Mouse (Mus musculus) right cerebral cortex, postnatal 10 days (tissue): Measurements from ENCODE around the gene Arhgap10.
A peak's percentile ranks its signal among the peaks of the same experiment; 100 is the strongest.

Experiments
- DNase-seq, 2 experiments: peaks; one replicate each; pipeline ENCODE4 v3.0.0; 2021; ENCODE audit warnings: low spot score in 2 of 2

Gene Arhgap10

DNA sequence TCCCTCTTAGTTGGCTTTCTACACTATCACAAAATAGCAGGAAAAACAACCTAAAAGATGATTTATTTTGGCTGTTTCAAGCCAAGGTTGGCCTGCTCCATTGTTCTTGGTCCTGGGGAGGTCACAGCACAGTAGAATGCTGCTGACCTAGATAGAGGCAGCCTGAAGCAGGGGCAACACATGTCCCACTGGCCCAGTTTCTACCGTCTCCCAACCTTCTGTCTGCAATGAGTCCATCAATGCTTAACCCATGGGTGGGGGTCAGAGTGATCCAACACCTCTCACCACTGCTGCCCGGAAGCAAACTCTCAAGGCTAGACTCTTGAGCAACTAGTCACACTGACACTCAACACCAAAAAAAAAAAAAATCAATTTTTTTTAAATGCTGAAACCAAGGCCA, 31.0 kb downstream of the Arhgap10 start:
- DNase-seq = no peak

DNA sequence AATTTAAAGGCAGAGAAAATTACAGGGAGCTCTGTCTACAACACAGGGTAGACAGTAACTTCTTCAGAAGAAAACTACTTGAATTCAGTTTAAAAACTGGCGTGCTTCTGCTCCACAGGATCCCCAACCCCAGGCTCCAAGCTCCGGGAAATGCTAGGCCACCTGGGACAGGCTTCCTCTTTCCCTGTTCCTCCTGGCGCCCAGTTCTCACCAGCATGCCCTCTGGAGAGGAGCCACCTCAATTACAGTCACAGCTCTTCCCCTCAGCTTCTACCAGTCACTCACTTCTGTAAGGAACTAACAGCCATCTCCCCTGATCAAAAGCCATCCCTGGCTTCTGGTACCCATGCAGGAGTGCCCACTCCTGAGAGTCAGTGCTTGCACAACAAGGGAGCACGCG, 32.9 kb downstream of the Arhgap10 start:
- no peak for DNase-seq

DNA sequence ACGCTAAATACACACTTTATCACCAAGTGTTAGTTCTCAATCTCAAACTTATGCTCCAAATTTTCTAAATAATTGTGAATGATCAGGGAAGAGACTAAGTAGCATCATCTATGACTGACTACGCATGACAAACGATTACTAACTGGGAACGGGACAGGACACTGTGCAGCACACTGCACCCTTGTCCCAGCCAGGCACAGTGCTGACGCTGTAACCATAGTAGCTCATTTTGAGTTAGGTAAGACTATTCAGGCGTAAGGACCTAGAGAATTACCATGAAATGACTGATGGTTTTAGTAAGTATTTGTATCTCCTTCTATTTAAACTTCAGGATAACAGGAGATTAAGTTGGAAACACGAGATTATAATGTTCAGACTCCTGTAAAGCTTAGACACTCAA, 33.5 kb downstream of the Arhgap10 start:
- no peak for DNase-seq

DNA sequence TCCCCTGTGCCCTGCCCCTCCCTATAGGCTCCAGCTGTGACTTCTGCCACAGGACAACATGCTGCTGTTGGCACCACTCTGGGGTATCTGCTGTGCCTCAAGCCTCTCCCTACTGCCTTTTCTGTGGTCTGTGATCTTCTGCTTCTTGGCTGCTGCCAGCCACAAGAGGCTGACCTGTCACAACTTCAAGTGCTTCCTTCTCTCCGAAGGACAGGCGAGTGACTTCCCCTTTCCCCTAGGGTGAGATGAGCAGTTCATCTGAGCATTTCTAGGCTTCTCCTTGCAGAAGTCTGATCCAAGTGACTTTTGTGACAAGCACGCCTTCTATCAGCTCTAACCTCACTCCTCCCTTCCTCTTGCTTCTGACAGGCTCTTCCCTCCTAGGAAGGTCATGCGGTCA, 34.1 kb downstream of the Arhgap10 start:
- no peak for DNase-seq

DNA sequence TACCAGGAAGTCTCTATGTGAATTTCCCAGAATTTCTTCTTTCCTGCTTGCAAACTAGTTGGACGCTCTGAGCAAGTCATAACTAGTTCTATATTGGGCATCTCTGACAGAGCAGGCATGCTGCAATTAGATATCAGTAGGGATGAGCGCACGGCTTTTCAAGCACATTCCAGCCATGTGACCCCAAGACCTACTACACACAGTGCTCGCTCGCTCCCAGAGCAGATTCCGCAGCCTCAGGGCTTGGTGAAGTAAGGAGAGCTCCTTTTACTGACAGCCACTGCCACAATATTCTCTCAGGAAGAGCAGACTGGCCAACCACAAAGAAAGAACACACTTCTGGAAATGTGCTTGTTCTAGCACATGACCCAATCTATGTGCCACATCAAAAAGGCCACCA, 36.0 kb downstream of the Arhgap10 start:
- DNase-seq = no peak

DNA sequence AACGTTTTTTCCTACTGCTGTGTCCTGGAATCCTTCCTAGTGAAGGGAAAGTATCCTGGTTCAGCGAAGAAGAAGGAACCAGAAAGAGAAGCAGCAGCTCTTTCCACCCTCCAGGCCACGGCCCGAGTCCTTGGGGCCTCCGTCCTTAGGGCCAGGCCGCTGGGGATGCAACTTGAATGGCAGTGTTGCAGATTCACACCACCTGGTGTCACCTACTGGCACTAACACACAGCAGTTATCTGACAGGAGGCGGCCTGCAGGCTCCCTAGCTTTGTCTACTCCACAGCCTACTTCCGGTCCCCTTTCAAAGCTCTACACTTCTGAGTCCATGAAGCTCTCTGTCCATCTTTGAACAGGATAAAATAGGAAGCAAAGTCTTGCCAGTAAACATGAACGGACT, 37.8 kb downstream of the Arhgap10 start:
- no peak for DNase-seq

DNA sequence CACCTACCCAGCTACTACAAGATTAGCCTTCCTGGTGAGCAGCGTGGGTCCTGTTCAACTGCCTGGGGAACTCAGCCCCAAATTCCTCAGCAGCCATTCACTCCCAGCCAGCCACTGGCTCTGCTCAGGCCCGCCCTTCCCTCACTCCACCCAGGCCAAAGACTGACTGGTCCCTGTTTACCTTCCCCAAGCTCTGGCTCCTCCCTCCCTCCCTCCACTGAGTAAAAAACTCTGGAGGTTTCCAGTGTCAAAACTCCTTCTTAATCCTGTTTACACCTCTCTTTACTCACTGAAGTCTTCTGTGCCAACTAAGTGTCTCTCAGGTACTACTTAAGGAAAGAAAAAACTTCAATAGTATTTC, 38.9 kb downstream of the Arhgap10 start:
- DNase-seq = no peak

DNA sequence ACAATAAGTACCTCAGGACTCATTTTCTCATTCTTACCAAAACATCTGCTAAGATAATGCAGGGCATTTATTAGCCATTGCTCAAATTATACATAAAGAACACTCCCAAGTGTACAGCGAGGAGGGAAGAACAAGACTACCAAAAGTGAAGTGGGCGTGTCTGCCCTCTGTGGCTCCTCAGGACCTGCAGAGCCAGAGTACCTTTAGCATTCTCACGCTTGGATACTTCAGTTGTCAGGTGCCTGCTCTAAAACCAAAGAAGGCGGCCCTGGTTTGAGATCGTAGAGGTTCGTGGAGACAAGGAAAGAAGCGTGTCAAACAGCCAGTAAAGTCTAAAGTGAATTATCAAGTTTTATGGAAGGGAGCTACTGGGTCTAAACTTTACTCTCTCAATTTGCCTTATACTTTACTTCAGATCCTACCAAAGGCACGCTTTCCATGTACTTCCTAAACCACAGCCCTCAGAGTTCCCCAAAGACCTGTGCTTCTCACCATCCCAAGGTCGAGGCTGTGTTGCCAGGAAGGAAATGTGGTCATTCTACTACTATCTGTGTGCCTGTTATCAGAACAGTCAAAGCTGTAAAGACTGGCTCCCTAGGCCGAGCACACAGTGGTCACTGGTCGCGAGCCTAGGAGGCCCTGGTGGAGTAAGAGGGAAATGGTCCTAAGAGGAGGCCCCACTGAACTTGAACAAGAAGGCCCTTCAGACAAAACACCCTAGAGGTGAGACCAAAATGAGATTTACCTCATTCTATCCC, 39.4 kb downstream of the Arhgap10 start:
- DNase-seq = no peak

DNA sequence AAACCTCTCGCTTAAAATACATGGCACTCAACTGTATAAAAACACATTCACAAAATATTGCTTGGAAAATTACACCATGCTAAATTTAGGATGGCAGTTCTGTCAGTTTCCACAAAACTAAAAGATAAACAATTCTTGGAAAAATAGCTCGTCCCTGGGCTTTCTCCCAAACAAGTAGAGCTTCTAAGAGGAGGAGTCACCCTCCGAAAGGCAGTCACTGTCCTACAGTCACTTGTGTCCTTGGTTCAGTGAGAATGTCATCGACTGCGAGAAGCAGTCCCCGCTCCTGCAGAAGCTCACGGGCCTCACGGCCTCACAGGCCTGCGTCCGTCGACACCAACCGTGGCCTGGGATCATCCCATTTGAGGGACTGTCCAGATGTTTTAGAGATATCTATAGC, 40.1 kb downstream of the Arhgap10 start:
- DNase-seq = no peak

DNA sequence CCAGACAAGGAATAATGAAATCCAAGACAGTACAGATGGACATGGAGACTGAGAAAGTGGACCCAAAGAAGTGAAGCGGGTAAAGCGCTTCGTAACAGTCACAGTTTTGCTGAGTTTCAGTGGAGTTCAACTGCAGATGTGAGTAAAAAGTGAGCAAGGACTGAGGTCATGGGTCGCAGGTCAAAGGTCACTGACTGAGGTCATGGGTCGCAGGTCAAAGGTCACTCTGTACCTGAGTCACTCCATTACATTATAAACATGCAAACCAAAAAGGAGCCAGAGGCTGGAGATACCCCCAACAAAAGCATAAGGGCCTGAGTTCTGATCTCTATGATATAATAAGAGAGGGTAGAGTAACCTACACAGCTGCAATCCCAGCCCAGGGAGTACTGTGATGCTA, 43.1 kb downstream of the Arhgap10 start:
- no peak for DNase-seq

DNA sequence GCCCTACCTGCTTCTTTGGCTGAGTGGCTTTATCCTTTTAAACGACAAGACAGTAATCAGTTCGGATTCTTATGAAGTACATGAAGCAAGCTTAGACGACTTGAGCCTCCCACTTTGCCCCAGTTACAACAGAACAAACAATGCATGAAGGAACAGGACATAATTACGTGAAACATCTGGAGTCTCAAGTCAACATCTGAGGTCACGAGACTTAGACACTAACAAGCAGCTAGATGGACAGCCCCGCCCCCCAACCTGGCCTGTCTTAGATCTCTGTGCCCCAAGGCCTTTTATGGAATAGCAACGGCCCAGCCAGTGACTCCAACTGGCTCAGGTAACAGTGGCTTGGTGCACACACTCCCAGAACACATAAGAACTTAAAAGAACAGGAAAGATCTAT, 44.0 kb downstream of the Arhgap10 start:
- no peak for DNase-seq

DNA sequence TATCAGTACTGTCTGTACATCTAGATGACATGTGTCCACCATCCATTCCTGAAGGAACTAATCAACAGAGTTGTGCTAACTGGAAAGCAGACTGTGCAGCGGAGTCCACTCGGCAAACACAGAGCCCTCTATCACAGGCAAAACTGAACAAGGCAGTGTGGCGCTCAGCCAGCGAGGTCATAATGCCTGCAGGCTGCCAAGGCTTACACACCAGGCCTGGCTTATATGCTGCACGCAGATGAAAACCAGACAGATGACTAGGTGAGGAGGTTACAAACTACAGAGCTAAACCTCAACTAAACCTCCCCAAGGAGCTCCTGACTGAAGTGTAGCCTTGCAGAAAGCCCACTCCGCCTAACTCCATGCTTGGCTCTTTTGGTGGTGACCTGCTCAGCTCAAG, 44.4 kb downstream of the Arhgap10 start:
- no peak for DNase-seq

DNA sequence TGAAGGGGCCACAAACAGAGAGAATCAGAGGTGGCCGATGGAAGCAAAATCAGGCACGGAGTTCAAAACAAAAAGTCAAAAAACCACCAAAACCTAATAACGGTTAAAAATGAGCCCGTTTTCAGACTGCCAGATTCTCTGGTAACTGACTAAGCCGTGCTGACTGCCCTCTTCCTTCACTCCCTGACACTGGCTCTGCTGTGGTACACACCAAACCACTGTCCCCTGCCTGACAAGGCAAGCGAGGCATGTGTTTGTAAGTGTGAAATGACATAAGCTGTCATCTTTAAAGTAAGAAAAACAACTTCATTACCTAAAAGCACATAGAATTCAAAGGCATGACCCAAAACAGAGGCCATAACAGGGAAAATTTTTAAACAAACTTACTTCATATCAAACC, 56.4 kb downstream of the Arhgap10 start:
- no peak for DNase-seq

DNA sequence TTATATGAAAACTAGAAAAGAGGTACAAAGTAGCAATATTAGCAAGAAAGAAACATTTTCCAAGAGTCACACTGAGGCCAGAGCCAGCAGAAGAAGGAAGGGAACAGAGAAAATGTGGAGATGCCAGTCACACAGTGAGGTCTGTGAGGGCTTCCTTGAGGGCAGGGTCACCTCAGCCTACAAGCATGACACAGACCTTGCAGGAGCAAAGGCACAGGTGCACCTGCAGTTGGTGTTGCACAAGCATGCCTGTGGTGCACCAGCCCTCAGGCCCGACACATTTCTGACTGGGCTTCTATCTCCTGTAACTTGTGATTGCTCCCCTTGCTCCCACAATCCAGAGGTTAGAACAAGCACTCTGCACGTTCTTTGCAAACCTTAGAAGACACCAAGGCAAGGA, 57.4 kb downstream of the Arhgap10 start:
- no peak for DNase-seq

DNA sequence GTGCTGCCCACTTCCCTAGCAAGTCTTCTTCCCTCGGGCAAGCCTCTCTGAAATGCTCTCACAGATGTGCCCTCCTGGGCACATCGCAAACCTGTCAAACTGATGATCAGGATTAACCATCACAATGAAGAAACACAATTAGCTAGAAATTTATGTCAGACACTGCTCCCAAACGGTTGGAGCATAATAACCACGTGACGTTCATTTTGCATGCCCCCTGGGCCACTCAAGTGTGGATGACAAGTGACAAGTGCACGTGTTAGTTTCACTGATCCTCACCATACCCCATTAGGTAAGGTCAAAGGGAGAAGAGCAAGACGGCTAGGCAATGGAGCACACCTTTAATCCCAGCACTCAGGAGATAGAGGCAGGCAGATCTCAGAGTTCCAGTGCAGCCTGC, 58.1 kb downstream of the Arhgap10 start:
- DNase-seq = no peak

DNA sequence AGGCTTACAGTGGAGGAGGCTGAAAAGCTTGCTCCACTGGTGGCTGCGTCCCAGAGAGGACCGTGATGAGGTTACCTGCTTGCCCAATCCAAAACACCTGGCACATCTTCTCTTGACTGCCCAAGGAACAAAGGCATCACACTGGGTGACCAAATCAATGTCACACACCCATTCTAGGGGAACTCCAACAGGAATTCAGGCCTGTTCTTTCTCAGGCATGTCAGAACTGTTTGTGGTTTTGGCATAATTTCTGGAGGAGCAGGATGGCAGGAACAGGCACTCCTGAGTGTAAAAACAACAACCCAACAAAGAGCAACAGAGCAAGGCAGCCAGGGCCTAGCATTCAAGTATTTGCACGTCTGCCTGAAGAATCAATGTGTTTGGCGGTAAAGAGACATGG, 59.2 kb downstream of the Arhgap10 start:
- no peak for DNase-seq

DNA sequence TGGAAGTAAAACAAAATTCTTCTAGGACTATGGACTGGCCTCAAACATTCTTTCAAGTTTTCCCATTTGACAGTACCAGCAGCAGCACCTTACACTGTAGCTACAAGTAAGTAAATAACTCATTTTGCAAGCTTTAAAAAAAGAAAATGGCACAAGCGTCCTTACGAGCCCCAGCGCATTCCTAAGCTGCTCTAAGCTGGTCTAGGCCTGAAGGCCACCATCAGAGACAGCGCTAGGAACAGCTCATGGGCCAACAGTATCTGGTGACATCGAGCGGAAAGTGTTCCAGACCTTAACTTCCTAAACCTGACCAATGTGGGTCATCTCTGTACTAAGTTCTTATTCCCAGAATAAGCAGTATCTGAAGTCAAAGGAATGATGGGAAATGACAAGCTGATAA, 61.5 kb downstream of the Arhgap10 start:
- no peak for DNase-seq

DNA sequence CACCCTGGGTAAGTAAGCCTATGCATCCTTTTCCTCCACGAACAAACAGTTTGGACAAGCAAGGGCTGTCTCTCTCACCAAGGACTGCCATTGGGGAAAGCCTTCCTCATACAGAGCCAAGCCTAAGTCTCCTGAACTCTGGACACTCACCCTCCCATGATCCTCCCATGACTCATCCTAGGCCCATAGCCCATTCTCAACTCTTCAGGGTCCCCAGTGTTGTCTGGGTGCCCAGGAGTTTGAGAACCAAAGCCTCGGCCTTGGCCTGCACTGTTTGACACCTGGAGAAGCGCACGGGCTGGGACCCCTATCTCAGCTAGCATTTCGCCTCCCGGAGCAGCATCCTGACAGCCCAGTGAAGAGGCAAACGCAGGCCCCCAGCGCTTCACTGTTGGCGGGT, 63.9 kb downstream of the Arhgap10 start:
- no peak for DNase-seq

DNA sequence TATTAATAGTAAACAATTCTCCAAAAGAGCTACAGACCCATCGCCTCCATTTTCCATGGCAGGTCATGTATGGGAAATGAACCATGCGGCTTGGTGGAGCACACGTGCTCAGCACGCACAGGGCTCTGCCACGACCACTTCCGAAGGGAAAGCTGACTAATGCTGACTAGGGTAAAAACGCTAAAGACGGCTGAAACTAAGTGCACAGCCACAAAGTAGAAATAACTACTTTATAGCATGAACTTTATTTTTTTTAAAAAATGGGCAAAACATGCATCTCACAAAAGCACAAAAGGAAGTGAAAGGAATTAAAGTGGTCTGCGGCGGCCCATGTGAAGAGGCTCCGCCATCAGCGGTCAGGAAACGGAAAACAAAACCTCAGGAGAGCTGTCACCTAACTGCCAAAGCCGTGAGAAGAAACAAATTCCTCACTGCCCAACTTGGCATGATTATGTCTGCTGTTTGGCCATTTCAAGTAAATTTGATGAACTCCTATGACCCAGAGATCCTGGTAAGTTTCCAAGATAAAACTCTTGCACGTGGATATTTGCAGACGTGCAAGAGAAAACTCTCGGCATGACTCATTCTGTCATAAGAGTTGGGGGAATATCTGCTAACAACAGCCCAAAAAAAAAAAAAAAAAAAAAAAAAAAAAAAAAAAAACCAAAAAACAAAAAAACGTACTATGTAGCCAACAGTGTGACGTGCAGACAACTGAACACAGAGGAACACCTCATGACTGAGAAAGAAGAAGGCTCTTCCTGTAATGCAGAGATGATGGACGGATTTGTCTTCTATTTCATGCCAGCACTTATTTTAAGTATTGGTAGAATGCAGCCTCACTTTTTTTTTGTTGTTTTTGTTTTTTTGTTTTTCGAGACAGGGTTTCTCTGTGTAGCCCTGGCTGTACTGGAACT, 66.0 kb downstream of the Arhgap10 start:
- no peak for DNase-seq

DNA sequence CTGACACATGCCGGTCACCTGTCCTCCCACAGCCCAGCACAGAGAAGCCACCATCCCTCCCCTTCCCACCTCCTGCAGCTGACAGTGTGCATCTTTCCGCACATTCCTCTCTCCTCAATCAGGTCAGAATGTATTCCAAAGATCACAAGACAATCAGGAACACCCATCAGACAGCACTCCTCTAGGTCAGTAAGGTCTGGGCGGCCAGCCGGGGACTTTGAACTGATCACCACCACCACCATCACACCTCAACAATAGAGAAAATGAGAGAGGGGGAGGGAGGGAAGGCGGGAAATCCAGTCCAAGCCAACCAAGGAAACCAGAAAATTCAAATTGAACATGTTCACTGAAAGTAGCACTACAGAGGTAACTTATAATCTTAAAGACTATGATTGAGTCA, 66.7 kb downstream of the Arhgap10 start:
- no peak for DNase-seq

DNA sequence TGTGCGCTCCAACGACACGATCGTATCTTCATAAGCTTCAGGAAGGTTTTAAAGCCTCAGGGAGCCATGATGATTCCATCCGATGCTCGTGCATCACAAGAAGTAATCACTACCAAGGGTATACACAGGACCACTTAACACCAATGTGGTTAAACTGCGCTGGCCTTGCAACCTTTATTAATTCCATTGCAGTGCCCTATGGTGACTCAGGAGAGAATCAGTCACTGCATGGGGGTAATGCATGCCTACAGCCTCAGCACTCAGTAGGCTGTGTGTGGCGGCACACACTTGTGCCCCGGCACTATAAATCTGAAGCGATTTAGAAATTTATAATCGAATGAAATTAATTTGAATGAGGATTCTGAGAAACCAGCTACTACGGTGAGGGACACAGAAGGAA, 71.5 kb downstream of the Arhgap10 start:
- DNase-seq = no peak

DNA sequence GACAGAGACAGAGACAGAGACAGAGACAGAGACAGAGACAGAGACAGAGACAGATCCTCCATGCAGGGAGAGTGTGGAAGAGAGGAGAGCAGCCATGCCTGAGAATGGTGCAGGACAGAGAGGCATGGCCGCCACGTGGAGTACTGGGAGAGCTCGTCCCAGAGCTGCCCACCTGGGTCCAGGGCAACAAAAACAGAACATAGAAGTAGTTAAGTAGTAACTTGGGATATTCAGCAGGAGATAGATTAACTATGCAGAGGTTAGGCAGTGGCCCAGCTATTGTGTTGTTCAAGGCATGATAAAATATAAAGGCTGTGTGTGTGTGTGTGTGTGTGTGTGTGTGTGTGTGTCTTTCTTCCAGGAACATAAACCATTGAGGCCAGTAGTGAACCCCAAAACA, 72.1 kb downstream of the Arhgap10 start:
- no peak for DNase-seq

DNA sequence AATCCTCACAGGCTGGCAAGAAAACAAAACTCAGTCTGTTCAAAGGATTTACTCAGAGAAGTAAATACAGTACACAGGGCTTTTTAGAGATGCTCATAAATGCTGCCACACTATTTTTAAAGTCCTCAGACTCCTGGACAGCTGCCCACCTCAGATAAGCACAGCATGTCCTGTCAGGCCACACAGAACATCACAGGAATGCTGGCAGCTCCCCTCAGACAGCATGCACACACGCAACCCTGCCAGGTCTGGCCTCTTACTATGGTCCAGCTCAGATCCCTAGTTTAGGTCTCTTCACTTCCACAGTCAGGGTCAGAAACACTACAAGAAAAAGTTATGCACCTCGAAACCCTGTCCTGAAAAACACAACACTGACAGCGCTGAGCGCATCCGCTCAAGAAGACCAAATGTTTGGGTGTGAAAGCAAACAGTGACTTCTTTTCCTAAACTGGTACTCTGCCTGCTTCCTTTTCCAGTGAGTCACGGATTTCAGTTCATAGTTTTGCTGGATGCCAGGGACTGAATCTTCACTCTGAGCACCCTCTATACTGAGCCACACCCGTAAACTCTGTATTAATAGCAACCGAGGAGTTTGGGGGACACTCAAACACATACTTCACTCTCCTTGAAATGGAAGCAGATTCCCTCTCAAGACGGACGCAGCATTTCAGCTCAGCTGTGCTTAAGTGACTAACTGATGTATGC, 73.4 kb downstream of the Arhgap10 start:
- DNase-seq = peak; percentile 41 to 42
